Mouse (Mus musculus) embryo, embryonic 10 days (tissue): ENCODE measurements around the gene Paqr7.
A peak's percentile ranks its signal among the peaks of the same experiment; 100 is the strongest.

Experiments used
- DNase-seq: peaks from one replicate; pipeline ENCODE4 v3.0.0-alpha.2; 2015; ENCODE audit warnings: low spot score

Paqr7 gene

DNA sequence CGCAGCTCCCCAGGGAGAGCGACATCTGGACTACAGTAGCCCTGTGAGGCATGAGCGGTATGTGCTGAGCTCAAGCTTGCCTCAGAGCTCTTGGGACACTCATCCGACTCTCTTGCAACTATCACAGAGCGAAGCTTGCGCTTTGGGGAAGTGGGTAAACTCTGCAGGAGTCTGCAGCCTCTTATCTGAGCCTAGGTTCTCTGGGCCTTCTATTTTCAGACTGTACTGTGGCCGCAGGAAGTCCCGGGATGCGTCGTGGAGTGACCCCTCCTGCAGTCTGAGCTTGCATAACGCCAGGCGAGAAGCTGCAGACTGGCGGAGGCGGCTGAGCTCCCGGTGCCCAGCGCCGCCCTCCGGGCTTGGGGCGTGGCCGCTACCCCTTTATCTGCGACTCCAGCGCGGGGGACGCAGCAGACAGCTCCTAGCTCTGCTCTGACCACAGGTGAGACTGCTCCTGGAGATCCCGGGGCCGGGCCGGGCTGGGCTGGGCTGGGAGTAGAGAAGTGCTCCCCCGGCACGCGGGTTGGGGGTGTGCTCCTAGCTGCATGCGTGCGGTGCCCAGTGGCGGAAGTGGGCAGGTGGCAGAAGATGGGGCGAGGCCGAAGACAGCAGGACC, at the start of gene Paqr7:
Paqr7 (plus strand) TSS at position 103 of the 616 bp plus-strand sequence.
- peak; percentile 56 for DNase-seq

GRCm38 (mm10) chr4:134447966-134448365, 48.5 kb upstream of the Paqr7 start:
- DNase-seq: no peak

- DNase-seq: peak; percentile 44
These were observed 46.7 kb upstream of the Paqr7 start for GRCm38 (mm10) chr4:134449595-134450391.

GRCm38 (mm10) chr4:134450392-134451195, 45.9 kb upstream of the Paqr7 start:
- peak; percentile 36 for DNase-seq

DNA sequence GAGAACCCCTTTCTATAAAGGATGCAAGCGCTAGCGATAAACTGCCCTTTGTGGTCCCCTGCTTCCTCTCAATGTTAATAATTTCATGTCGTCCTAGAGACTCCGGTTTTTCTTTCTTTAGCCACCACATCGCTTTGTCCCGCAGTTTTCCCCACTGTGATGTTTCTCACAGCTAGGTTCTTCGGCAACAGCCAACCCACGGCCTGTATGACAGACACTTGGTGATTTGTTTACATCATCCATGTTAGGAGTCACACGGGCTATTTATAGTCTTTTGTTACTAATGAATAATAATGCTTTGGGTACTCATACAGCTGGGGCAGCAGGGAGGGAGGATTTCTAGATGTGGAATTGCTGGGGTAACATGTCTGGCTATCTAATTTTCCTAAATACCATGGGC, 45.0 kb upstream of the Paqr7 start:
- no peak for DNase-seq

GRCm38 (mm10) chr4:134453619-134454400, 42.7 kb upstream of the Paqr7 start:
- no peak for DNase-seq

GRCm38 (mm10) chr4:134455310-134455709, 41.2 kb upstream of the Paqr7 start:
- DNase-seq: no peak

DNA sequence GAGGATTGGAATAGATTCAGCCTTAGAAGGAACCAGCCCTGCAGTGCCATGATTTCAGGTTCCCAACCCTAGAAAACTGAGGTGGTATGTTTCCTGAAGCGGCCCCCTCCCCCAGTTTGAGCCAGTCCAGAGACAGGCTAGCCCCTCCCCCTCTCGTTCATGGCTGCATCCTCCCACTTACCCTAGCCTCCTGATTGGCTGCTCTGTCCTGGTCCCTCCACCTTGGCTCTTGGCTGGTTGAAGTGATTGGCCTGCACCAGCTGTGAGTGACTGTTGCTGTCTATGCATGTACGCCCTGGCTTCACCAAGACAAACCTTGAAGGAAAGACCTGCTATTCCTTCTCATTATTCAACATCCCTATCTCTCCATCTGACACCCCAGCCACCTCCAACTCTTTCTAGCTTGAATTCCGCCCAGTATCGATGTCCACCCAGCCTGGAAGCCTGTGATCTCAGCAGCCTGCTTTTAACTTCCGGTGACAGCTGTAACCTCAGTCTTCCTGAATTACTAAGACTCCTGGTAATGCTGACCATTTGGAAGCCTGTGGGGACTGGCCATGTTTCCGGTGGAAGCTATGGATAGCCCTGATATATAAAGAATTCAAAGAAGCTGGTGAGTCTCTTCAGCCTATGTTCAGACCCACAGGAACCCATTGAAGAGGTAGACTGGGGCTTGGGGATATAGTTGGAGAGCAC, 39.2 kb upstream of the Paqr7 start:
- peak; percentile 51 for DNase-seq

- no peak for DNase-seq
These were observed 37.6 kb upstream of the Paqr7 start for GRCm38 (mm10) chr4:134458856-134459255.

GRCm38 (mm10) chr4:134460277-134460676, 36.2 kb upstream of the Paqr7 start:
- DNase-seq: no peak

- no peak for DNase-seq
These were observed 35.2 kb upstream of the Paqr7 start for GRCm38 (mm10) chr4:134461252-134461651.

- DNase-seq: no peak
These were observed 30.7 kb upstream of the Paqr7 start for GRCm38 (mm10) chr4:134465789-134466188.

DNA sequence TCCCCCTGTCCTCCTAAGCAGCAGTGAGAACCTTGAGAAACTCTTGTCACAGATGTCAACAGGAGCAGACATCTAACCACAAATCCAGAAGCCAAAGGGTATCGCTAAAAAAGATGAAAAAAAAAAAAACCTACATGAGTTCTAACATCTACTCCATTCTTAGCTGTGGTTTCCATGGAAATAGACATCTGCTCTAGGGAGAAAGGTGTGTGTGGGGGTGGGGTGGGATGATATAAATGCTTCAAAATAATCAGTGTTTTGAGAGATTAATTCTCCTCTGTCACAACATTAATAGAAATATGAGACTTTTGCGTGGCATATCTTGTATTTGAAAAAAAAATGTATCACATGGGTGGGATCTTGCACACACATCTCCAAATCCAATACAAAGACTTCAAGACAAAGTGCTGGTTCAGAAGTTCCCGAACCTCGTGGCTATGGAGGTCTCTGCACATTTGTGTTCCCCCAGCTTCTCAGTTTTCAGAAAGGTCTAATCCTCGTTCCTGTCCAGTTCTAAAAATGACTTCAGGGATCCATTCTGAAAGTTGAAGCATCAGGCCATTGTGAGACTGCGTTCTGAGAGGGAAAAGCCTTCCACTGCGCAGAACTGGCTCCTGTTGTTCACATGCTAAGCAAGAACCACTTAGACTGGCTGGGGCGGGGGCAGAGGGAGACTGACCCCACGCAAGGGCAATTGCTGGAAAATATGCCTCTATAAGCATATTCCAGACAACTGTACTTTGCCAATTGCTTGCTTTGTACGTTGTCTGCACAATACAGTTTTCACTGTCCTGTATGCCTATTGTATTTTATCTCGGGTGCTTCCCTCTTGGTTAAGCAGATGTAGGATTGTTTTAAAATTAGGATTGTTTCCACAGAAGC, 29.9 kb upstream of the Paqr7 start:
- DNase-seq: no peak

DNA sequence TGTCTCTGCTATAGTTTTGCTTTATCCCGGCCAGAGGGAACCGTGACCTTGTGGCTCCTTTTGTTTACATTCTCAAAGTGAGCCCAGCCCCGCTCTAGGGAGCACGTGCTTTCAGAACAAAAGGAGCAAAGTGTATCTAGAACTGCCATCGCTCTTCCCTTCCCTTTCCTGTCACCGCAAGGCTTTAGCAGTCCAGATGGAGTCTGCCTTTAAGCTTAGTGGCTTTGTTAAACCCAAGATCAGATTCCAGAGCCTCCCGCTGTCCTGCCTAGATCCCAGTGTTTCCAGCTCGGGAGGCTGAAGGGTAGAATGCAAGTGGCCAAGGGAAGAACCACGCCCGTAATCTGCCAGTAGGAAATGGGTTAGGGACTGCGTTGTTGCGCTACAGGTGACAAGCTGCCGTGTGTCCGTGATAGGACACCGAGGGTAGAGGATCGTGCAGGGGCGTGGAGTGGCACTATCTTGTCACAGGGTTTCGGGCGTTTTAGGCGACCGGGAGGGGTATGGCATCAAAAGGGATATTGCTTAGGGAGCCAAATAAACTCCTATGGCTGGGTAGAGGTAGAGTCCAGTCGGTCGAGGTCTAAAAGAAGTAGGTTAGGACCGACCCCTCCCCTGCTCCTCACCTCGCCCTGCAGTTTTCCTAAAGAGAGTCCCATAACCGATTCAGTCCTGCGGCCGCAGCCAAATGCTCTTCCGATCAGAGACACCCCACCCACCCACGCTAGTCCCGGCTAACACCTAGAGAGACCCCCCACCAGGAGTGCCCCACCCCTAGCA, 28.9 kb upstream of the Paqr7 start:
- DNase-seq: peak; percentile 85

DNA sequence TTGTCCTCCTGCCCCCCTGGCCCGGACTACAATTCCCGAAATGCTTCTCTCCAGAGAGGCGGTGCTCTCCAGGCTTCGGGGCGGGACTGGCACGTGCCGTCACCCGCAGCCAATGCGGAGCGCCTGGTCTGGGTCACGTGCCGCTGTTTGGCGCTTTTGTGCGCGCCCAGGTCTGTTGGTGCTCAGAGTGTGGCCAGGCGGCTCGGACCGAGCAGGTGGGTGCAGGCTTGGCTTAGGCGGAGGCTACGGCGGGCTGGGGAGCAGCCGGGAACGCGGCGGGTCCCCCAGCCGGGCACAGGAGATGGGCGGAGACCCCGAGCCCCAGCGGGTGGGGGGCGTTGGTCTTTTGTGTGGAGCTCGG, 28.3 kb upstream of the Paqr7 start, which contains the start of gene Stmn1:
Stmn1 (plus strand) TSS at position 106 of the 361 bp plus-strand sequence.
- DNase-seq: peak; percentile 98

- peak; percentile 91 for DNase-seq
These were observed 27.8 kb upstream of the Paqr7 start for GRCm38 (mm10) chr4:134468578-134469266.

DNA sequence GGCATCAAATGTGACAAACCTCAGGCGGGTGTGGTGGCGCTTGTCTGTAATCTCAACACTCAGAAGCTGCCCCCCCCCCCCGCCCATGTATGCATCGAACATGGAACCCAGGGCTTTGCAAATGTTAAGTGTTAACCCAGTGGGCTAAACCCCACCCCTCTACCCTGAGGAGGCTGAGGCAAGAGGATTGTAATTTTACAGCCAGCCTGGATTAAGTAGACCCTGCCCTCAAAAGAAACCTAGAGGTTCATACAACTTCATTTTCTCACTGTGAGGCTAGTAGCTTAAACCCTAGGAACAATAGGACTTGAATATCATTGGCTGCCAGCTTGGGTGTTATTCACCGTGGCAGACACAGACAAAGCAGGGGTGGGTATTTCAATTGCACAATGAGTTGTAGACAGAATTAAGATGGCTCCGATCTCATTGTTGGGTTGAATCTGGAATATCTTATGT, 27.1 kb upstream of the Paqr7 start:
- no peak for DNase-seq

DNA sequence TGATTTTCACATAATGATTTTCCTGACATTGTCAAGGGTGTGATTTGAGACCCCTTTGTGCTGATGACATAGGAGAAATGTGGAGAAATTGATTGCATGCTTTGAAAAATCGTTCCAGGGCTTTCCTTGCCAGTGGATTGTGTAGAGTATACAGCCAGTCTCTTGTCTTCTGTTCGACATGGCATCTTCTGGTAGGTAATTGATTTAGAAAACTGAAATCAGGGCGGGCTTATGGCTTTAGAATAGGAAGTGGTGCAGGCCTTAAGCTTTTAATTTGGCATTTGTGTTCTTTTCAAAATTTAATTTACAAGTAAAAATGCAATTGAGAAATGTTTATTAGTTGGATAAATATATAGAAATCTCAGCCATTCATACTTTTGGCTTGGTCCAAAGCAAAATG, 26.5 kb upstream of the Paqr7 start:
- no peak for DNase-seq

DNA sequence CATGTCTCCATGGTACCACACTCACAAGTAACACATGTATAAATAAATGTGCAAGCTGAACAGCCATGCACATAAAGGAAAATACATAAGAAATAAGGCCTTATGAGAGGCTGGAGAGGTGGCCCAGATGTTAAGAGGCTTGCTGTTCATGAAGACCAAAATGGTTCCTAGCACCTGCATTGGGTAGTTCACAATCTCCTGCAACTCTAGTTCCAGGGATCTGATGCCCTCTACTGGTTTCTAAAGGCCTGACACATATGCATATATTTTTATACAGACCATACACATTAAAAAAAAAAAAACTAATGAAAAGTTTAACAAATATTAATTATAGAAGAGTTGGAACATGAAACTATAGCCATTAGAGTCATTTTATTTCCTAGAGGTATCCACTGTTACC, 25.0 kb upstream of the Paqr7 start:
- no peak for DNase-seq
